ENCODE assay signal across 26 mouse cellular contexts in the genomic region with DNA sequence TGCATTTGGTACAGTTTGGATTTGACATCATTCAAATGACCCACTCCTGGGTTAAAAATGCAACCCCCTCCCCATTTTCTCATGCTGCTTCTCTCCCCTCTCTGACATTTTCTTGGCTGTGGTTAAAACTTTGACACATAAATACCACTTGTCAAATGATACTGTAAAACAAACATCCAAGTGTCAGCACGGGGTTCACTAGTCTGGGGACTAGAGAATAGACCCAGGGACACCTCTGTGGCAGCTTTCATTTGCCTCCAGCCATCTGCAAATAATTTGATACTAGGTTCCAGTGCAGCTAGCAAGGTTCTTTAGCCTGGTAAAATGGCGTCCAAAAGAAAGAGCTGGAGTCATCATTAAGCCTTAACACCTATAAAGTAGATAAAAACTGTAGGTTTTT.
DNase-seq lines count a peak whose midpoint lies in the region; ATAC-seq and TF ChIP-seq lines count a peak whose summit lies in the region.
"Had no signal": no experiment of that assay in that cellular context is flagged by ENCODE, and none has a peak within 500 bp of the region (broad histone marks: within the 10 kb centered on the region; RNA-seq: fewer than 3 reads in every experiment).

No protein-coding gene starts in this region.

- no peak overlapping the region for H3K27ac ChIP-seq in forebrain, embryonic 13.5 days
- no peak overlapping the region for H3K27ac ChIP-seq in forebrain, embryonic 12.5 days
- H3K27ac ChIP-seq in forebrain, embryonic 15.5 days (replicated peaks): no peak overlapping the region
- no peak overlapping the region for H3K27ac ChIP-seq in forebrain, embryonic 11.5 days (ENCODE audit: low read depth, low read length)
- H3K27ac ChIP-seq in forebrain, postnatal 0 days (ENCODE audit: low read depth, low read length): no peak overlapping the region
- H3K27ac ChIP-seq: embryonic facial prominence, embryonic 13.5 days; embryonic facial prominence, embryonic 15.5 days had no signal

- H3K27me3 ChIP-seq in forebrain, embryonic 13.5 days: no peaks in the 10 kb centered on the region
- no peaks in the 10 kb centered on the region for H3K27me3 ChIP-seq in forebrain, embryonic 12.5 days
- H3K27me3 ChIP-seq in forebrain, embryonic 15.5 days: no peaks in the 10 kb centered on the region
- H3K27me3 ChIP-seq in forebrain, embryonic 11.5 days (ENCODE audit: control insufficient read depth, insufficient read depth, low read length): no peaks in the 10 kb centered on the region
- H3K27me3 ChIP-seq in forebrain, postnatal 0 days (ENCODE audit: insufficient read depth, low read length): no peaks in the 10 kb centered on the region
- H3K27me3 ChIP-seq: CH12.LX; embryonic facial prominence, embryonic 13.5 days; embryonic facial prominence, embryonic 15.5 days; Patski had no signal

- H3K4me1 ChIP-seq in forebrain, embryonic 13.5 days: no peaks in the 10 kb centered on the region
- no peaks in the 10 kb centered on the region for H3K4me1 ChIP-seq in forebrain, embryonic 12.5 days
- no peaks in the 10 kb centered on the region for H3K4me1 ChIP-seq in forebrain, embryonic 15.5 days
- H3K4me1 ChIP-seq in forebrain, embryonic 11.5 days (replicated peaks; ENCODE audit: control insufficient read depth, insufficient read depth, low read length): no peaks in the 10 kb centered on the region
- H3K4me1 ChIP-seq in forebrain, postnatal 0 days (ENCODE audit: insufficient read depth): no peaks in the 10 kb centered on the region
- H3K4me1 ChIP-seq: embryonic facial prominence, embryonic 13.5 days; embryonic facial prominence, embryonic 15.5 days had no signal

- H3K4me2 ChIP-seq in forebrain, embryonic 13.5 days: no peak overlapping the region
- H3K4me2 ChIP-seq in forebrain, embryonic 12.5 days: no peak overlapping the region
- no peak overlapping the region for H3K4me2 ChIP-seq in forebrain, embryonic 15.5 days (replicated peaks)
- H3K4me2 ChIP-seq in forebrain, embryonic 11.5 days (ENCODE audit: low read depth, low read length, severe bottlenecking): no peak overlapping the region
- H3K4me2 ChIP-seq in forebrain, postnatal 0 days (ENCODE audit: low read depth): no peak overlapping the region
- H3K4me2 ChIP-seq: embryonic facial prominence, embryonic 13.5 days; embryonic facial prominence, embryonic 15.5 days had no signal

- no peak for TF ChIP-seq POLR2A in brain, embryonic 14.5 days (IDR thresholded peaks at IDR 0.05; ENCODE audit: borderline replicate concordance, extremely low read depth, insufficient read depth, insufficient read length, poor library complexity, severe bottlenecking)

- H3K9me3 ChIP-seq in forebrain, embryonic 13.5 days (replicated peaks): no peaks in the 10 kb centered on the region
- no peaks in the 10 kb centered on the region for H3K9me3 ChIP-seq in forebrain, embryonic 12.5 days
- no peaks in the 10 kb centered on the region for H3K9me3 ChIP-seq in forebrain, embryonic 15.5 days
- no peaks in the 10 kb centered on the region for H3K9me3 ChIP-seq in forebrain, embryonic 11.5 days (ENCODE audit: control insufficient read depth, low read length)
- no peaks in the 10 kb centered on the region for H3K9me3 ChIP-seq in forebrain, postnatal 0 days (ENCODE audit: low read length)
- H3K9me3 ChIP-seq: embryonic facial prominence, embryonic 13.5 days; embryonic facial prominence, embryonic 15.5 days; G1E had no signal

- DNase-seq in forebrain, embryonic 11.5 days (ENCODE audit: low spot score): no peak
- DNase-seq in brain, embryonic 14.5 days (ENCODE audit: low read depth): peak; percentile 55
- DNase-seq in forebrain, postnatal 0 days: no peak
- DNase-seq in ovary, adult 18-20 months (ENCODE audit: low spot score): no peak
- DNase-seq: adrenal gland, adult 8-10 months; adrenal gland, postnatal 14 days; adrenal gland, postnatal 36 days; B cell, adult 2 months; cerebellum, adult 11 months; cerebellum, adult 18-20 months; cerebellum, adult 8-10 months; cerebellum, adult 9-11 months; cerebellum, postnatal 14 days; cerebellum, postnatal 36 days; embryo, embryonic 11 days had no signal

- no peak for TF ChIP-seq CTCF in brain, embryonic 14.5 days (IDR thresholded peaks at IDR 0.05; ENCODE audit: borderline replicate concordance, extremely low read depth, insufficient read depth, insufficient read length)
- no peak for TF ChIP-seq CTCF in forebrain, postnatal 0 days (IDR thresholded peaks at IDR 0.05; ENCODE audit: low read depth)

- 53% methylated on average over 2 of the region's 2 CpGs for WGBS in forebrain, embryonic 13.5 days
- WGBS in forebrain, embryonic 12.5 days: 58% methylated on average over 2 of the region's 2 CpGs
- 43% methylated on average over 2 of the region's 2 CpGs for WGBS in forebrain, embryonic 15.5 days
- WGBS in forebrain, embryonic 11.5 days: 70% methylated on average over 2 of the region's 2 CpGs
- WGBS in forebrain, postnatal 0 days: 31% methylated on average over 2 of the region's 2 CpGs

- no peak overlapping the region for H3K4me3 ChIP-seq in forebrain, embryonic 13.5 days
- no peak overlapping the region for H3K4me3 ChIP-seq in forebrain, embryonic 12.5 days (replicated peaks)
- no peak overlapping the region for H3K4me3 ChIP-seq in forebrain, embryonic 15.5 days
- H3K4me3 ChIP-seq in forebrain, embryonic 11.5 days (ENCODE audit: low read depth, low read length): no peak overlapping the region
- no peak overlapping the region for H3K4me3 ChIP-seq in forebrain, postnatal 0 days (ENCODE audit: low read depth, low read length)
- H3K4me3 ChIP-seq: embryonic facial prominence, embryonic 13.5 days; embryonic facial prominence, embryonic 15.5 days; erythroblast, embryonic 14.5 days had no signal

- ATAC-seq in forebrain, embryonic 13.5 days: peak; percentile 67; the same call in 1 of the 2 replicates
- no peak for ATAC-seq in forebrain, embryonic 12.5 days (ENCODE audit: low FRiP score)
- ATAC-seq in forebrain, embryonic 15.5 days (replicated peaks): peak; percentile 70
- ATAC-seq in forebrain, embryonic 11.5 days (replicated peaks; ENCODE audit: low FRiP score): no peak
- ATAC-seq in forebrain, postnatal 0 days: peak; percentile 32; the same call in 1 of the 2 replicates
- ATAC-seq: activated CD4-positive, CD25-positive, alpha-beta regulatory T cell, adult 4 months; CD4-positive, CD25-positive, alpha-beta regulatory T cell, adult 4 months; Patski had no signal

- no peaks in the 10 kb centered on the region for H3K36me3 ChIP-seq in forebrain, embryonic 13.5 days (ENCODE audit: poor library complexity, severe bottlenecking)
- H3K36me3 ChIP-seq in forebrain, embryonic 12.5 days (replicated peaks): no peaks in the 10 kb centered on the region
- no peaks in the 10 kb centered on the region for H3K36me3 ChIP-seq in forebrain, embryonic 15.5 days
- H3K36me3 ChIP-seq in forebrain, embryonic 11.5 days (ENCODE audit: control insufficient read depth, insufficient read depth, low read length): no peaks in the 10 kb centered on the region
- no peaks in the 10 kb centered on the region for H3K36me3 ChIP-seq in forebrain, postnatal 0 days (ENCODE audit: insufficient read depth)
- H3K36me3 ChIP-seq: embryonic facial prominence, embryonic 13.5 days; embryonic facial prominence, embryonic 15.5 days; G1E had no signal

- H3K9ac ChIP-seq in forebrain, embryonic 13.5 days: no peak overlapping the region
- no peak overlapping the region for H3K9ac ChIP-seq in forebrain, embryonic 12.5 days
- H3K9ac ChIP-seq in forebrain, embryonic 15.5 days (replicated peaks): no peak overlapping the region
- H3K9ac ChIP-seq in forebrain, embryonic 11.5 days (ENCODE audit: low read length): no peak overlapping the region
- H3K9ac ChIP-seq in forebrain, postnatal 0 days: no peak overlapping the region
- H3K9ac ChIP-seq: embryonic facial prominence, embryonic 13.5 days; embryonic facial prominence, embryonic 15.5 days had no signal

Comparison
In these comparisons a context has a peak if more than half of its experiments do, and no peak if none do; other contexts are left out.
1. ATAC-seq: peak in forebrain, embryonic 13.5 days (single experiment), forebrain, embryonic 15.5 days (single experiment) and forebrain, postnatal 0 days (single experiment); none in forebrain, embryonic 12.5 days (single experiment) and forebrain, embryonic 11.5 days (single experiment).